Mouse (Mus musculus): ENCODE results near the gene Nemf. TPM values are rescaled to one million over a fixed set of nuclear protein-coding genes. Genes with fewer than 3 reads are reported as not detected.
A peak's percentile ranks its signal among the peaks of the same experiment; 100 is the strongest.
"Not testable (repeated sequence)": the region's sequence is repeated elsewhere in the genome, so short reads cannot be mapped to it uniquely, and the experiment has no call there.

Gene Nemf
- total RNA-seq (2015) (43.7 and 44.6 TPM in 2 replicates), total RNA-seq (2017) (67.3 and 79.7 TPM in 2 replicates)

DNA sequence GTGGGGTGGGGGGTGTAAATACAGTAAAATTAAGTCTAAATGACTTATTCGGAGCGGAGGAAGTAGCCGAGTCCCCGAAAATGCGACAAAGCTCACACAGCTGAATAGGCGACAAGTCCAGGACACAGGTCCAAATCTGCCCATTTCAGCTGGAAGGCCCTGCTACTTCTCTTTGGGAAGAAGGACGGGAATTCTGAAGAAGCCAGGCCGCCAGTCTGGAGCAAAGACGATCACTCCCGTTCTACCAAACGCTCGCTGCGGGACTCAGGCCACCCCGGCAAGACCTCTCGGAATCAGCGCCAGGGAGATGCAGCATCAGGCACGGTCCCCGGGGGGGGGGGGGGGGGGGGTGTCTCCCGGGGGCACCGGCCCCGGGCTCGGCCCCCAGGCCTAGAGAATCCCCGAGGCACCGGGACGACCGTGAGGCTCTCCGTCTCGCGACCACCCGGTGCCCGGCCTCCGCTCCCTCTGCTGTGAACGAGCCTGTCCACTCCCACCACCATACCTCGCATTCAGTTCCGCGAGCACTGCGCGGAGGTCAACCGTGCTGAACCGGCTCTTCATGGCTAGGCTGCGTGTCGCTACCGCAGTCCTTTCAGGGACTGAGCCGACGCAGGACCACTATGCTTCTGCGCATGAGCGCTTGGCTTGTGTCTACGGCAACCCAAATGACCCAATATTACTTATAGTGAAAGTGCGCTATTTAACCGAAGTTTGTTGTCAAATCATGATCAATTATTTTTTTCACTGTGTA, at the start of gene Nemf:
Gene Nemf, minus strand, starts transcription at position 620 of the 754 bp plus-strand sequence.
- peak; percentile 67 for ATAC-seq (ENCODE audit: poor library complexity, severe bottlenecking)

DNA sequence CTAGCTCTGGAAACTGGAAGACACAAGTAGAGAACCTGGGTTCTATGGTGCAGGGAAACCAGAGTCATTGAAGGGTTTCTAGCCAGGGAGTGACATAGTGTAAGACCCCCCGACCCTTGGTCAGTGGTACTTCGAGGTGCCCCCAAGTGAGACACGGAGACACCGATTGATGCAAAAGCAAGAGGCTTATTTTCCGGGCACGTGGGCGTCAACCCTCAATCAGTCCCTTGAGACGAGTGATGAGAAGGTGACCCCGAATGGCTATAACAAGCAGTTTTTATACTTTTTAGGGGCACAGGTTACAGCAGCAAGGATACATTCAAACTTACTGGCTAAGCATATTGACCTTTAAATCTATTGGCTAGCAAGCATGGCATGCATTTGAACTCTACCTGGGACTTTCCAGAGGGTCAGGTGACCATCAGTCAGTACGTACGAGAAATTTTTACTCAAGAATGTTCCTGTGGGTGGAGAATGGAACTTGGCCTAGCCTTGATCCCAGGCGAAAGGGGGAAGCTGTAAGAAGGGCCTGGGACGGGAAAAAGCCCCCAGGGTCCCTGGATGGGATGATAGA, 45.7 kb upstream of the Nemf start:
- ATAC-seq (ENCODE audit: poor library complexity, severe bottlenecking) = no peak

- ATAC-seq (ENCODE audit: poor library complexity, severe bottlenecking) = no peak
Measured at GRCm38 (mm10) chr12:69402100-69402499, 45.1 kb upstream of the Nemf start.

DNA sequence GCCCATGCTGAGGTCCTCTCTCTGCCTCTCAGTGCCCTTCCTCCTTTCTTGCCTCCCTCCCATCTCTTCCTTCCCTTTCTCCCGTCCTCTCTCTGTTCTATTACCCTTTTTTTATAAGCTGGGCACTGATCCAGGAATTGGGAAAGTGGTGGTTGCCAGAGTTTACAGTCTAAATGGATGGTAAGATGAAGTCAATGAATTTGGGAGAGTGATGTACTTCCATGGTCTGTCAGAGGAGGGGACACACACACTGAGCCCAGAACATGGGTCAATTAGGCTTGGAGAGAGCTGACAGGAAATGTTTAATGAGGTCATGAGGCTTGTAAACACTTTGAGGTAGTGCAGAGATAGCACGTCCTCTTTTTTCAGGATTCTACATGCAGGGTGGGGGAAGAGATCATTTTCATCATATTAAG, 43.9 kb upstream of the Nemf start:
- ATAC-seq (ENCODE audit: poor library complexity, severe bottlenecking) = peak; percentile 56

DNA sequence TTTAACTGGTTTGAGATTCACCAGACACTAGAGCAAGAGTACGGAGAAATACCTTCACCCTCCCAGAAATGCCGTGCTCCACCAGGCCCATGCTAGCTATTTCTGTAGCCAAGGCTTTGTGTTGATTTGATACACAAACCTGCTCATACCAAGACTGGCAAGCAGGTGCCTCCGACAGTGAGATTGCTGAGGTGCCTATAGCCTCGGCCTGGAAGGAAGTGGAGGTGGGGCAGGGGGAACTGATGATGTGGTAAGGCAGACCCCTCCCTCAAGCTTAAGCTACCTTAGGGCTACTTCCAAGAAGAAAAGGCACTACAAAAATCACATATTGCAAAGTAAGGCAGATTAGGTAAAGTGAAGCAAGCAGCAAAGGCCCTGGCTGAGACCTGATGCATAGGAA, 43.4 kb upstream of the Nemf start:
- no peak for ATAC-seq (ENCODE audit: poor library complexity, severe bottlenecking)

DNA sequence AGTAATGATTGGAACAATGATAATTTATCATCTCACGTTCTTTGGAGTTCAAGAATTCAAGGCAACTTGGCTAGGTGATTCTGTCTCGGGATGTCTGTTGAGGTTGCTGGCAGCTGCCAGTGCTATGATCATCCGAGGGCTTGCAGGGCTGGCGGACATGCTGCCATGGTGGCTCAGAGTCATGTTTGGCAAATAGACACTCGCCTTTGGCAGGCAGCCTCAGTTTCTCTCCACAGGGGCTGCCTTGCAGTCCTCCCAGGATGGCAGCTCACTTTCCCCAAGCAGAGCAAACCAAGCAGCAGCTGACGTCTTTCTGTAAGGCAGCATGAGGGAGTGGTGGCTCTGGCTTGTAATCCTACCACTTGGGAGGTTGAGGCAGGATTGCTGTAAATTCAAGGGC, 37.5 kb upstream of the Nemf start:
- no peak for ATAC-seq (ENCODE audit: poor library complexity, severe bottlenecking)

DNA sequence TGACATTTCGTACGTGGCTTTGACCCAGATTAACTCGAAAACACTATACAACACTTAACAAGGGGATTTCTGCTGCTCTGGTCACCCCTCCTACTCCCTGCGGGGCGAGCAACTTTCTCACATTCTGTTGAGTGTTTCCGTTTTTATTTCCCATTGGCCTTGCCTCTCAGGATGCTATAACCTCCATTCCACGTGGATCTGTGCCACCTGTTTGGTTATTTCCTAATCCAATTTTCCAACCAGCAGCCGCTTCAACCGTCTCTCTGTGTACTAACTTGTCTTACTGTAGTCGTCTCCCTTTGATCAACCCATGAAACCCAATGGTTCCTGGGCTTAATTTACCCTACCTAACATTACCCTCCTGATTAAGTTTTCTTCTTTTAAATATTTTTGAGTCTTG, 36.1 kb upstream of the Nemf start:
- ATAC-seq (ENCODE audit: poor library complexity, severe bottlenecking) = no peak

DNA sequence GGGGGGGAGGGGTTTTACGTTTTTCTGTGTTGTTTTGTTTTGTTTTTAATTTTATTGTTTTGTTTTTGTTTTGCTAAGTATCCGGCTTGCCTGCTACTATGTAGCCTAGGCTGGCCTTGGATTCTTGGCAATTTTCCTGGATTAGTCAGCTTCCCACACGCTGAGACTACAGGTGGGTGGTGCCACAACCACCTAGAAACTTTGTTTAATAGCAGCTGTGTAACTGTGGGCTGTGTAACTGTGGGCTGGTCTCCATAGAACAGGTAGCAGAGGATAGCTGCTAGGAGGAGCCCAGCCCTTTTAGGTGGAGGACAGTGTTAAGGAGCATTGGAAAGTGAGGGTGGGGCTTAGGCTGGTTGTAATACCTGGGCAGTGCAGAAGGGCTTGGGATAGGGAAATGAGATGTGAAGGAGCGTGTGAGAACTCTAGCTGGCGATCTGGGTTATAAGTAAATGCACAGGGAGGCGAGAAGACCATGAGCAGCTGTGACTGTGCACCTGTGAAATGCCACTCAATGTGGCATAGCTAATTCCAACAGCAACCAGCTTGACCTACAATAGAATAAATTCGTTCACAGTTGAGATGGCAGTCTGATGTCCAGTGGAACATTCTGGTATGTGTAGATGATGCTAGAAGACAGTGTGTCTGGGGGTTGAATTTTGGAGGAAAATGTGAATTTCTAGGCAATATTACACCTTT, 33.2 kb upstream of the Nemf start:
- ATAC-seq (ENCODE audit: poor library complexity, severe bottlenecking) = no peak

GRCm38 (mm10) chr12:69389273-69389938, 32.4 kb upstream of the Nemf start:
- no peak for ATAC-seq (ENCODE audit: poor library complexity, severe bottlenecking)

- ATAC-seq (ENCODE audit: poor library complexity, severe bottlenecking) = no peak
Measured at GRCm38 (mm10) chr12:69388321-69388869, 31.4 kb upstream of the Nemf start.

- not testable (repeated sequence) for ATAC-seq (ENCODE audit: poor library complexity, severe bottlenecking)
Measured at GRCm38 (mm10) chr12:69386281-69386732, 29.3 kb upstream of the Nemf start.

GRCm38 (mm10) chr12:69385542-69386280, 28.7 kb upstream of the Nemf start:
- peak; percentile 45; the same call in 1 of the 2 replicates for ATAC-seq (ENCODE audit: poor library complexity, severe bottlenecking)

GRCm38 (mm10) chr12:69384606-69385005, 27.6 kb upstream of the Nemf start:
- no peak for ATAC-seq (ENCODE audit: poor library complexity, severe bottlenecking)

DNA sequence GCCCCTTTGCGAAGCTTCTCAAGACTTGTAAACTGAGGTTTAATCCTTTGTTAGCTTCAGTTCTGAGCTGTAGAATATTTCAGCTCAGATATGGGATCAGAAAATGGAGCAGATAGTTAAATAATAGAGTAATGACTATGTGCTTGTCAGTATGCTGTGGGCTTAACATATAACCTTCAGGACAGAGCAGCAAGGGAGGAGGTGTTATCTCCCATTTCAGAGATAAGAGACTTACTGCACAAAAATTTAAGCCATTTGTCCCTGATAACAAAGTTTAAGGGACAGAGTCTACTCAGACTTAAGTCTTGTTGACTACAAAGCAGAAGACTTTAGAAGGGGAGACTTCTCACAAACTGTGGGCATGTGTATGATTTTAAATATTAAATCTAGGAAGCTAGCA, 25.9 kb upstream of the Nemf start:
- no peak for ATAC-seq (ENCODE audit: poor library complexity, severe bottlenecking)

DNA sequence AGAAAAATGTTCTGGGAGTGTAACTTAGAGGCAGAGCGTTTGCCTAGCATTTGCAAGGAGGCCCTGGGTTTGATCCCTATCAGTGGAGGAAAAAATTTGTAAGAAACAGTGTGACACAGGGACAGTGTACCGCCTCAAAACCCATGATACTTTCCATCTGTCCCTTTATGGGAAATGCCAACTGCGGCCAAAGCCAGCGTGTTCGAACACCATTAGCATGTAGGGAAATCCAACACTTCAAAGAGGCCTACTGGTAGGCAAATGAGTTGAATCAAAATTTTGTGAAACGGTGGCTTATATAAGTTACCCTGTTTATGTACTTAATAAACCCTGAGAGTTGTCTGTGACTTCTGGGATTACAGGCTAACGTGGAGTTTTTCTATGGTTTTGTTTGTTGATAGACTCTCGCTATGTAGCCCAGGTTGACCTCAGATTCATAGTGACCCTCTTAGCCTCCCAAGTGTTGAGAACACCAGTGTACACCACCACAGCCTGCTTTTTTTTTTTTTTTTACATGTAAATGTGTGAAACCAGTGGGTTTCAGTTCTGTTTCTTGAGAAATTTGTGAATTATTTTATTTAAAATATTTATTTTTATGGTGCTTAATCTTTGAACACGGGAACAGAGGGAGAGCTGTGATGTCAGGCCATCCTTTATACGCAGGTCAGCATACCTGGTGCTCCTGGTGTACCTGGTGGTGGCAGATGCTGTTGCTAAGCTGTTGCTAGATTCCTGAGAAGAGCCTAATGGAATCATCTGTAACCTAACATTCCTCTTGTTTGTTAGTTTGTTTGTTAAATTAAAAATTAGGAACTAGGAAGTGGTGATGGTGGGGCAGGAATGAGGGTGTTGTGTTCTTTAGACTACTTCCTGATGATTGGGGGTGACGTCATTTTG, 21.8 kb upstream of the Nemf start:
- ATAC-seq (ENCODE audit: poor library complexity, severe bottlenecking) = no peak

DNA sequence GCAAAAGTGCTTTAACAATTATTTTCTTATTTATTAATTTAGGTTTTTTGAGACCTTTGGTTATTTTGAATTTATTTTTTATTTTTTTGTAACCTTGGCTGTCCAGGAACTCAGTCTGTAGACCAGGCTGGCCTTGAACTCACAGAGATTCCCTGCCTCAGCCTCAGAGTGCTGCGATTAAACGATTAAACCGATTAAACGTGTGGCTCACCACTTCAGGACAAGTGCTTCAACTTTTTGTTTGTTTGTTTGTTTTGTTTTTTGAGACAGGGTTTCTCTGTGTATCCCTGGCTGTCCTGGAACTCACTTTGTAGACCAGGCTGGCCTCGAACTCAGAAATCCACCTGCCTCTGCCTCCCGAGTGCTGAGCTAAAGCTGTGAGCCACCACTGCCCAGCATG, 20.7 kb upstream of the Nemf start:
- not testable (repeated sequence) for ATAC-seq (ENCODE audit: poor library complexity, severe bottlenecking)

GRCm38 (mm10) chr12:69377188-69377587, 20.2 kb upstream of the Nemf start:
- no peak for ATAC-seq (ENCODE audit: poor library complexity, severe bottlenecking)

GRCm38 (mm10) chr12:69376132-69376531, 19.2 kb upstream of the Nemf start:
- no peak for ATAC-seq (ENCODE audit: poor library complexity, severe bottlenecking)
